Mouse (Mus musculus): Measurements from ENCODE around the gene Pou3f3.

The Pou3f3 gene

GRCm38 (mm10) chr1:42695578-42695915, at the start of gene Pou3f3:
Pou3f3 (plus strand) TSS chr1:42695768.
- peak in 1 of 2 experiments; percentile 17 for DNase-seq (ENCODE audit: low spot score in 2 of 2)

GRCm38 (mm10) chr1:42648366-42648935, 47.1 kb upstream of the Pou3f3 start:
- no peak for DNase-seq (ENCODE audit: low spot score in 2 of 2)

GRCm38 (mm10) chr1:42651461-42651860, 44.1 kb upstream of the Pou3f3 start:
- no peak for DNase-seq (ENCODE audit: low spot score in 2 of 2)

GRCm38 (mm10) chr1:42667546-42667945, 28.0 kb upstream of the Pou3f3 start:
- DNase-seq (ENCODE audit: low spot score in 2 of 2): no peak

GRCm38 (mm10) chr1:42680673-42681072, 14.9 kb upstream of the Pou3f3 start:
- DNase-seq (ENCODE audit: low spot score in 2 of 2): no peak

GRCm38 (mm10) chr1:42681762-42682161, 13.8 kb upstream of the Pou3f3 start:
- DNase-seq (ENCODE audit: low spot score in 2 of 2): no peak

- no peak for DNase-seq (ENCODE audit: low spot score in 2 of 2)
Measured at GRCm38 (mm10) chr1:42683861-42684260, 11.7 kb upstream of the Pou3f3 start.

GRCm38 (mm10) chr1:42684345-42684744, 11.2 kb upstream of the Pou3f3 start:
- no peak for DNase-seq (ENCODE audit: low spot score in 2 of 2)

- DNase-seq (ENCODE audit: low spot score in 2 of 2): no peak
Measured at GRCm38 (mm10) chr1:42684783-42685182, 10.8 kb upstream of the Pou3f3 start.

- no peak for DNase-seq (ENCODE audit: low spot score in 2 of 2)
Measured at GRCm38 (mm10) chr1:42685321-42685960, 10.1 kb upstream of the Pou3f3 start.

GRCm38 (mm10) chr1:42686194-42687131, 9.1 kb upstream of the Pou3f3 start:
- no peak for DNase-seq (ENCODE audit: low spot score in 2 of 2)

- no peak for DNase-seq (ENCODE audit: low spot score in 2 of 2)
Measured at GRCm38 (mm10) chr1:42687271-42687670, 8.3 kb upstream of the Pou3f3 start.

- no peak for DNase-seq (ENCODE audit: low spot score in 2 of 2)
Measured at GRCm38 (mm10) chr1:42687756-42688540, 7.6 kb upstream of the Pou3f3 start.

- no peak for DNase-seq (ENCODE audit: low spot score in 2 of 2)
Measured at GRCm38 (mm10) chr1:42688541-42689125, 6.9 kb upstream of the Pou3f3 start.

- DNase-seq (ENCODE audit: low spot score in 2 of 2): no peak
Measured at GRCm38 (mm10) chr1:42690024-42690575, 5.5 kb upstream of the Pou3f3 start.

- no peak for DNase-seq (ENCODE audit: low spot score in 2 of 2)
Measured at GRCm38 (mm10) chr1:42691202-42692170, 4.1 kb upstream of the Pou3f3 start.

- no peak for DNase-seq (ENCODE audit: low spot score in 2 of 2)
Measured at GRCm38 (mm10) chr1:42692221-42692620, 3.3 kb upstream of the Pou3f3 start.

GRCm38 (mm10) chr1:42693101-42693715, 2.4 kb upstream of the Pou3f3 start:
- DNase-seq (ENCODE audit: low spot score in 2 of 2): no peak

- no peak for DNase-seq (ENCODE audit: low spot score in 2 of 2)
Measured at GRCm38 (mm10) chr1:42693852-42694251, 1.7 kb upstream of the Pou3f3 start.

GRCm38 (mm10) chr1:42694290-42694664, 1.3 kb upstream of the Pou3f3 start:
- DNase-seq (ENCODE audit: low spot score in 2 of 2): no peak

All from heart, adult 9 months (tissue).